Mouse (Mus musculus) kidney, postnatal 4 days (tissue): ENCODE measurements at regions not wholly inside any gene's neighbourhood (a gene's known extent, or its start where the extent isn't known, plus 50 kb on each side); places are given as distances from the start of the nearest gene placed in this dataset.

Experiments
- DNase-seq, 2 experiments: peaks; one replicate each; pipeline ENCODE4 v3.0.0; 2021; ENCODE audit warnings: mixed read lengths in 2 of 2

DNA sequence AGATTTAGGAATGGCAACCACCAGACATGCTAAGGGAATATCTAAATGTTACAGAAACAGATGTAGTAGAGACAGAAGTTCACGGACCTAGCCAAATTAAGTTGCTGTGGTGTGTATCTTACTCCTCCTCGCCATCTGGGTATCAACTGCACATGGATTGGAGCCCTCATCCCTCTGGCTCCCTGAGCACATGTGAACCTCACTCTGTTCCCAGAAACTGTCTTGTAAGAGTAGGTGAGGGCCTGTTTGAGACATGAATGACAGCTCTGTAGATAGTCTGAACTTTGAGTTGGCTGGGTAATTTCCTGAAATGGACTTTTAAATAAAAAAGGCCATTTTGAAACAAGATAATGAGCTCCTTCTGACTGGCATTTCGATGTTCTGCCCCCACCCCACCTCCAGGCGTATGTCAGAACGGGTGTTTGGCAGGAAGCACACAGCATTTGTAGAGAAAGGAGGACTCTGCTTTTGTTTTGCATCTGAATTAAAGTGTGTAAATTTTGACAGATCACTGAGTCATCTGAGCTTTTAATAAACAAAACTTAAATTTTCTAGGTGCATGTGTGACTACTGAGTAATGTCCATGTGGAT lies 196.9 kb upstream of the Cep126 start:
- no peak for DNase-seq

DNA sequence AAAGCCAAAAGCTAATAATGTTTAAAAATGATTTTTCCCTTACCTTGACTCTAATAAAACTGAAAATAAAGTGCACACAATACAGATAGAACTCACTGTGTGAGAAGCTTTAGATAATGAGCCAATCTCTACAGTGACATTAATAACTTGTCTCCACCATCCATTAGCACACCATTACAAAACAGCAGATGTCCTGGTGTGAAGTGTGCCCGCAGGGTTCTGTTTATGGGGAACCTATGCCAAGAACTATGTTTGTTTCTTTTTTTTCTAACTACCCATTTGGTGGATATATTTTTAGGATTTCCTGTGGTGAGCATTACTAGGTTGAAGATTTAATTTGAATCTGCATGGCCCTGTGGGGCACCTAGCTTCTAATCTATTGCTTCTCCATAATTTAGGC lies 203.3 kb upstream of the Trpc6 start:
- DNase-seq = no peak

DNA sequence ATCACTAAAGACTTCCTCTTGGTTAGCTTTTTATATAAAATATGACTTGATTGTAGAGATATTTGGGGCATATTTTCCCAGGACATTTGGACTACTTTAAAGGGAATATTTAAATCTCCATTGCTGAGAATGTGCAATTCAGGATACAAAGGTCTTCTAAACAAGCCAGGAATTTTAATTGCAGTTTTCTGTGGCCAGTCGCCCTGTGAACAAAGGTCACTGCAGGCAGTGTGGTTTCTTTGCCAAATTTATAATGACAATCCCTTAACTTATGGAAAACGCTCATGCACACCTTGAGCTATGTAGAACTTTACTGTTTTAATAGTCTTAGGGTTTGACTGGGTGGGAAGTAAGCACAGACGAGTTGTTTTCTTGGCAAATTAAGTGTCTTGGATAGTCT lies 192.9 kb upstream of the Trpc6 start:
- DNase-seq = peak in 1 of 2 experiments; percentile 6
